25 mouse cellular contexts compared by ENCODE assay signal in genomic region chr3:38871291-38871690, GRCm38 (mm10). TPM values are rescaled to one million over a fixed set of nuclear protein-coding genes. Genes with fewer than 3 reads are reported as not detected.
"Had no signal": no experiment of that assay in that cellular context is flagged by ENCODE, and none has a peak within 500 bp of the region (broad histone marks: within the 10 kb centered on the region; RNA-seq: fewer than 3 reads in every experiment).

No protein-coding gene starts in this region.

- H3K36me3 ChIP-seq: limb, embryonic 12.5 days; limb, embryonic 15.5 days; neural tube, embryonic 12.5 days; stomach, embryonic 15.5 days had no signal

- H3K27me3 ChIP-seq: limb, embryonic 12.5 days; limb, embryonic 15.5 days; neural tube, embryonic 12.5 days; stomach, embryonic 15.5 days had no signal

- H3K27ac ChIP-seq: kidney, postnatal 0 days; left cerebral cortex, adult 2 months; limb, embryonic 12.5 days; limb, embryonic 15.5 days; liver, embryonic 14.5 days; neural tube, embryonic 12.5 days; stomach, embryonic 15.5 days had no signal

- DNase-seq: kidney, adult 2 months; kidney, postnatal 25 days; layer of hippocampus, postnatal 36 days; left cerebral cortex, postnatal 4 days; liver, postnatal 0 days; lung, embryonic 14.5 days; lung, postnatal 14 days; lung, postnatal 4 days; midbrain, embryonic 14.5 days; retina, postnatal 1 day; right cerebral cortex, postnatal 25 days; spleen, adult 18-20 months; thymus, postnatal 25 days had no signal

- H3K9ac ChIP-seq: limb, embryonic 12.5 days; limb, embryonic 15.5 days; liver, embryonic 14.5 days; liver, postnatal 0 days; lung, embryonic 14.5 days; neural tube, embryonic 12.5 days; stomach, embryonic 15.5 days had no signal

- H3K4me1 ChIP-seq: limb, embryonic 12.5 days; limb, embryonic 15.5 days; neural tube, embryonic 12.5 days; stomach, embryonic 15.5 days had no signal

- H3K4me2 ChIP-seq: limb, embryonic 12.5 days; limb, embryonic 15.5 days; liver, embryonic 11.5 days; lung, embryonic 14.5 days; midbrain, embryonic 11.5 days; neural tube, embryonic 12.5 days; stomach, embryonic 15.5 days had no signal

- H3K9me3 ChIP-seq: limb, embryonic 15.5 days; stomach, embryonic 15.5 days had no signal

- ATAC-seq: liver, postnatal 0 days had no signal

- H3K4me3 ChIP-seq: left cerebral cortex, adult 2 months; limb, embryonic 12.5 days; limb, embryonic 15.5 days; neural tube, embryonic 12.5 days; stomach, embryonic 15.5 days had no signal

RNA-seq across cellular contexts. Expression of gene Fat4, which starts 15.4 kb away (rescaled TPM):
- total RNA-seq: megakaryocyte progenitor cell, adult 5-6 weeks; megakaryocyte-erythroid progenitor cell, adult 5-6 weeks; neutrophil, adult 5-6 weeks had no signal
